Mouse (Mus musculus) bone marrow macrophage, adult 2 months (primary cell): Measurements from ENCODE around the gene Extl2.

ENCODE experiments used
- CTCF ChIP-seq: IDR thresholded peaks from 2 replicates; pipeline ENCODE4 v1.5.1; 2012; ENCODE audit warnings: low read depth, mild to moderate bottlenecking, low read length, moderate library complexity
- POLR2A ChIP-seq: IDR thresholded peaks from 2 replicates; pipeline ENCODE4 v1.6.1; 2012; ENCODE audit warnings: mild to moderate bottlenecking, low read depth, low read length, borderline replicate concordance

GRCm38 (mm10) chr3:115974228-115974627 lies 33.0 kb upstream of the Extl2 start:
- TF ChIP-seq CTCF (no peak), POLR2A (no peak)
